Mouse (Mus musculus) heart, postnatal 0 days (tissue): ENCODE results near the gene Prom2.

ENCODE experiments used
- CTCF ChIP-seq: IDR thresholded peaks from 2 replicates; pipeline ENCODE4 v1.5.1; 2016; ENCODE audit warnings: antibody characterized with exemption, control low read depth, low read depth
- EP300 ChIP-seq: IDR thresholded peaks from 2 replicates; pipeline ENCODE4 v1.6.1; 2016; ENCODE audit warnings: antibody characterized with exemption, low read depth

DNA sequence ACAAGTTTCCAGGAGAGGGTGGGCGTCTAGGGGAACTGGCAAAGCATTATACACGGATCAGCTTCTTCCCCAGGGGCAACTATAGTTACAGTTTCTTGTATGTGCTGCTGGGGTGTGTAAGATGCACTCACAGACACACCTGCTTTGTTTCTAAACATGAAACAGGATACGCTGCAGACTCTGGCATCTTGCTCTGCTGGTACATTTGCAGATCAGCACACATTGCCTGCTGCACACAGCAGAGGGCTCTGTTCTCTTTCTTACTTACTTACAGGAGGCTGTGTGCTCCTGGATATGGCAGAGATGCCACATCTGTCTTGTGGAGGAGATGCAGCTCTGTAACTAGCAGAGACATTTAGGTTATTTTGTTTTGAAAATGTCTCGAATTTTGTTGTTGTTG is 49.6 kb upstream of the Prom2 start:
- no peak for TF ChIP-seq EP300
- TF ChIP-seq CTCF = peak; percentile 23
